Mouse (Mus musculus) MEL (cell line): Measurements from ENCODE around the gene Slc22a15.

Source experiments
- CTCF ChIP-seq, 3 experiments: IDR thresholded peaks in 2 of 3; conservative IDR thresholded peaks in 1 of 3; 2 replicates each; pipeline ENCODE4 v1.5.1; 2011 to 2012; ENCODE audit warnings: low read length in 3 of 3, low read depth in 2 of 3, mild to moderate bottlenecking in 2 of 3, improper control_type of control experiment in 1 of 3, inconsistent platforms in 1 of 3, mixed read lengths in 1 of 3, moderate library complexity in 1 of 3; ENCODE audit not compliant: control insufficient read depth in 1 of 3, insufficient read depth in 1 of 3, poor library complexity in 1 of 3, severe bottlenecking in 1 of 3
- E2F4 ChIP-seq: IDR thresholded peaks from 2 replicates; pipeline ENCODE4 v1.6.1; 2011; ENCODE audit warnings: low read depth, low read length, improper control_type of control experiment, borderline replicate concordance
- EP300 ChIP-seq, 2 experiments: IDR thresholded peaks; 2 replicates each; pipeline ENCODE4 v1.6.1; 2011; ENCODE audit warnings: improper control_type of control experiment in 2 of 2, low read length in 2 of 2, low read depth in 1 of 2, mild to moderate bottlenecking in 1 of 2
- HCFC1 ChIP-seq: IDR thresholded peaks from 2 replicates; pipeline ENCODE4 v1.6.1; 2012; ENCODE audit warnings: low read depth, mild to moderate bottlenecking, inconsistent platforms, low read length, improper control_type of control experiment, moderate library complexity
- MXI1 ChIP-seq: IDR thresholded peaks from 2 replicates; pipeline ENCODE4 v1.6.1; 2011; ENCODE audit warnings: mild to moderate bottlenecking, low read depth, low read length, improper control_type of control experiment
- MYB ChIP-seq: IDR thresholded peaks from 2 replicates; pipeline ENCODE4 v1.6.1; 2011; ENCODE audit warnings: mild to moderate bottlenecking, low read depth, low read length, improper control_type of control experiment
- NRF1 ChIP-seq: IDR thresholded peaks from 2 replicates; pipeline ENCODE4 v1.6.1; 2014; ENCODE audit warnings: low read depth, mild to moderate bottlenecking, inconsistent platforms, low read length, improper control_type of control experiment, moderate library complexity; ENCODE audit not compliant: poor library complexity, insufficient read depth, severe bottlenecking
- POLR2AphosphoS2 ChIP-seq: IDR thresholded peaks from 2 replicates; pipeline ENCODE4 v1.6.1; 2011; ENCODE audit warnings: low read length, improper control_type of control experiment
- POLR2AphosphoS5 ChIP-seq: IDR thresholded peaks from 2 replicates; pipeline ENCODE4 v1.6.1; 2012; ENCODE audit warnings: low read depth, borderline replicate concordance, mild to moderate bottlenecking, inconsistent platforms, low read length, moderate library complexity, mixed read lengths

- TF ChIP-seq NRF1 (no peak), HCFC1 (no peak), MYB (no peak), CTCF (IDR thresholded peaks at IDR 0.05 in 2 of 3, conservative IDR thresholded peaks at IDR 0.05 in 1 of 3; ENCODE audit: control insufficient read depth in 1 of 3, insufficient read depth in 1 of 3, low read depth in 2 of 3, low read length in 3 of 3, poor library complexity in 1 of 3, severe bottlenecking in 1 of 3) (no peak), E2F4 (no peak), MXI1 (no peak), POLR2AphosphoS2 (no peak), POLR2AphosphoS5 (no peak), EP300 (IDR thresholded peaks at IDR 0.05; ENCODE audit: low read depth in 1 of 2, low read length in 2 of 2) (no peak)
These were observed 87.3 kb downstream of the Slc22a15 start for GRCm38 (mm10) chr3:101836971-101837370.
